Mouse (Mus musculus) midbrain, postnatal 0 days (tissue): ENCODE measurements around the gene Fbxo8. TPM values are rescaled to one million over a fixed set of nuclear protein-coding genes. Genes with fewer than 3 reads are reported as not detected.

Source experiments
- ATAC-seq: fragments of 200-750 bp; cut with Nextera tagmentation; 2 replicates; pipeline ENCODE4 v1.8.0; 2017; ENCODE audit warnings: moderate number of reproducible peaks, mild to moderate bottlenecking, moderate TSS enrichment, moderate library complexity; ENCODE audit not compliant: low FRiP score
- DNase-seq: peaks from one replicate; pipeline ENCODE4 v3.0.0-alpha.2; 2015; ENCODE audit warnings: low spot score
- H3K27ac ChIP-seq: fragments of 300-500 bp; sonication (generic); 2 replicates; pipeline ENCODE4 v1.5.1; 2014; ENCODE audit warnings: low read depth, mild to moderate bottlenecking, low read length, mixed read lengths
- H3K27me3 ChIP-seq: fragments of 300-500 bp; sonication (generic); 2 replicates; pipeline ENCODE4 v1.6.1; 2014; ENCODE audit warnings: low read length, control low read depth, mixed read lengths; ENCODE audit not compliant: insufficient read depth
- H3K36me3 ChIP-seq: fragments of 300-500 bp; sonication (generic); 2 replicates; pipeline ENCODE4 v1.6.1; 2014; ENCODE audit warnings: low read length, control low read depth, mixed read lengths; ENCODE audit not compliant: insufficient read depth
- H3K4me1 ChIP-seq: fragments of 300-500 bp; sonication (generic); 2 replicates; pipeline ENCODE4 v1.6.1; 2014; ENCODE audit warnings: mild to moderate bottlenecking, control low read depth, antibody characterized with exemption, low read length, mixed read lengths; ENCODE audit not compliant: insufficient read depth
- H3K4me2 ChIP-seq: fragments of 300-500 bp; sonication (generic); 2 replicates; pipeline ENCODE4 v1.6.1; 2014; ENCODE audit warnings: low read depth, mild to moderate bottlenecking, low read length, mixed read lengths; ENCODE audit not compliant: poor library complexity, severe bottlenecking
- H3K4me3 ChIP-seq: fragments of 300-500 bp; sonication (generic); 2 replicates; pipeline ENCODE4 v1.5.1; 2014; ENCODE audit warnings: low read depth, mild to moderate bottlenecking, low read length, moderate library complexity
- H3K9ac ChIP-seq: fragments of 300-500 bp; sonication (generic); replicated peaks from 2 replicates; pipeline ENCODE4 v1.6.1; 2014; ENCODE audit warnings: mild to moderate bottlenecking, low read length, moderate library complexity, mixed read lengths; ENCODE audit not compliant: poor library complexity, severe bottlenecking
- H3K9me3 ChIP-seq: fragments of 300-500 bp; sonication (generic); 2 replicates; pipeline ENCODE4 v1.6.1; 2016; ENCODE audit warnings: low read length, control low read depth
- CTCF ChIP-seq: IDR thresholded peaks from 2 replicates; pipeline ENCODE4 v1.5.1; 2016; ENCODE audit warnings: antibody characterized with exemption, mild to moderate bottlenecking
- WGBS: fragments of 180-500 bp; shearing (Covaris S2); extraction: QIAGEN DNeasy Blood & Tissue Kit; methylation state at CpG from one replicate; pipeline ENCODE4 v1.1.7; 2014; 5-methylcytosine and 5-hydroxymethylcytosine counted together
- polyA plus RNA-seq: library from polyadenylated mRNA; unstranded; fragments of >200 nt; fragmentation: Nextera tagmentation; extraction: Ambion mirVana; gene quantifications from 2 replicates; pipeline ENCODE4 v1.2.1, GENCODE M21; 2015
- total RNA-seq: library from RNA; depleted of rRNA; stranded (reverse); fragments of >200 nt; gene quantifications from 2 replicates; pipeline ENCODE4 v1.2.3, GENCODE M21; 2014; rRNA removed

Fbxo8 gene
- total RNA-seq (18.2 and 20.7 TPM in 2 replicates), polyA plus RNA-seq (36.2 and 39.6 TPM in 2 replicates)

- Histone ChIP-seq H3K27ac (peak within 1 kb of the TSS; percentile 86), H3K27me3 (no peaks in the 10 kb centered on the region), H3K9me3 (no peaks in the 10 kb centered on the region), H3K36me3 (no peaks in the 10 kb centered on the region), H3K9ac (peak within 1 kb of the TSS; percentile 69), H3K4me2 (peak within 1 kb of the TSS; percentile 63), H3K4me3 (peak within 1 kb of the TSS; percentile 85), H3K4me1 (no peaks in the 10 kb centered on the region)
- no peak for TF ChIP-seq CTCF
- peak; percentile 96 for DNase-seq
- WGBS, result under 1% methylated on average over 53 of the region's 53 CpGs
- ATAC-seq, result peak; percentile 90
These were observed at the start of gene Fbxo8, which contains the start of gene Cep44 for GRCm38 (mm10) chr8:56550558-56551360. TSS of gene Fbxo8 (plus strand) at chr8:56551090. TSS of gene Cep44 (minus strand) at chr8:56551047.

- no peak overlapping the region for H3K4me3 ChIP-seq
- no peak overlapping the region for H3K27ac ChIP-seq
- no peaks in the 10 kb centered on the region for H3K4me1 ChIP-seq
- no peak for TF ChIP-seq CTCF
- no peak overlapping the region for H3K4me2 ChIP-seq
- ATAC-seq, result no peak
- no peaks in the 10 kb centered on the region for H3K36me3 ChIP-seq
- no peaks in the 10 kb centered on the region for H3K9me3 ChIP-seq
- DNase-seq, result no peak
- no peaks in the 10 kb centered on the region for H3K27me3 ChIP-seq
- no peak overlapping the region for H3K9ac ChIP-seq
These were observed 49.0 kb upstream of the Fbxo8 start for GRCm38 (mm10) chr8:56501911-56502310.

- H3K9me3 ChIP-seq, result no peaks in the 10 kb centered on the region
- TF ChIP-seq CTCF, result no peak
- no peak overlapping the region for H3K4me2 ChIP-seq
- H3K4me1 ChIP-seq, result no peaks in the 10 kb centered on the region
- no peak overlapping the region for H3K9ac ChIP-seq
- ATAC-seq (peak; percentile 79), DNase-seq (peak; percentile 12)
- peak overlapping the region; percentile 34; the same call in 1 of the 2 replicates for H3K27ac ChIP-seq
- H3K36me3 ChIP-seq, result no peaks in the 10 kb centered on the region
- H3K27me3 ChIP-seq, result no peaks in the 10 kb centered on the region
- no peak overlapping the region for H3K4me3 ChIP-seq
- 26% methylated on average over 3 of the region's 3 CpGs for WGBS
These were observed 42.5 kb upstream of the Fbxo8 start for GRCm38 (mm10) chr8:56508318-56508951.

- 62% methylated on average over 4 of the region's 4 CpGs for WGBS
- Histone ChIP-seq H3K9me3 (no peaks in the 10 kb centered on the region), H3K27me3 (no peaks in the 10 kb centered on the region), H3K36me3 (no peaks in the 10 kb centered on the region), H3K27ac (peak overlapping the region; percentile 34), H3K4me2 (no peak overlapping the region), H3K4me1 (no peaks in the 10 kb centered on the region), H3K4me3 (no peak overlapping the region), H3K9ac (no peak overlapping the region)
- no peak for TF ChIP-seq CTCF
- ATAC-seq (peak; percentile 4; the same call in 1 of the 2 replicates), DNase-seq (no peak)
These were observed 41.9 kb upstream of the Fbxo8 start for GRCm38 (mm10) chr8:56508952-56509479.

GRCm38 (mm10) chr8:56518848-56519247 lies 32.0 kb upstream of the Fbxo8 start:
- Histone ChIP-seq H3K27ac (no peak overlapping the region), H3K4me1 (no peaks in the 10 kb centered on the region), H3K9me3 (no peaks in the 10 kb centered on the region), H3K9ac (no peak overlapping the region), H3K4me2 (no peak overlapping the region), H3K36me3 (no peaks in the 10 kb centered on the region), H3K4me3 (no peak overlapping the region), H3K27me3 (no peaks in the 10 kb centered on the region)
- DNase-seq (no peak), ATAC-seq (no peak)
- TF ChIP-seq CTCF, result no peak
- 80% methylated on average over 6 of the region's 6 CpGs for WGBS
